Mouse (Mus musculus) hindbrain, postnatal 0 days (tissue): ENCODE measurements around the gene Ttc39b. TPM values are rescaled to one million over a fixed set of nuclear protein-coding genes. Genes with fewer than 3 reads are reported as not detected.
A peak's percentile ranks its signal among the peaks of the same experiment; 100 is the strongest.

ENCODE experiments used
- ATAC-seq: fragments of 200-750 bp; cut with Nextera tagmentation; 2 replicates; pipeline ENCODE4 v1.8.0; 2017; ENCODE audit warnings: mild to moderate bottlenecking, moderate TSS enrichment, moderate library complexity
- DNase-seq: peaks from one replicate; pipeline ENCODE4 v3.0.0-alpha.2; 2015; ENCODE audit warnings: low spot score
- H3K27ac ChIP-seq: fragments of 300-500 bp; sonication (generic); 2 replicates; pipeline ENCODE4 v1.5.1; 2014; ENCODE audit warnings: mild to moderate bottlenecking
- H3K27me3 ChIP-seq: fragments of 300-500 bp; sonication (generic); 2 replicates; pipeline ENCODE4 v1.6.1; 2014; ENCODE audit warnings: low read length, mixed read lengths; ENCODE audit not compliant: insufficient read depth
- H3K36me3 ChIP-seq: fragments of 300-500 bp; sonication (generic); 2 replicates; pipeline ENCODE4 v1.6.1; 2014; ENCODE audit warnings: low read length, mixed read lengths; ENCODE audit not compliant: insufficient read depth
- H3K4me1 ChIP-seq: fragments of 300-500 bp; sonication (generic); 2 replicates; pipeline ENCODE4 v1.6.1; 2014; ENCODE audit warnings: antibody characterized with exemption, low read length, mixed read lengths; ENCODE audit not compliant: insufficient read depth
- H3K4me2 ChIP-seq: fragments of 300-500 bp; sonication (generic); 2 replicates; pipeline ENCODE4 v1.6.1; 2014; ENCODE audit warnings: low read depth, mild to moderate bottlenecking, low read length, moderate library complexity, mixed read lengths
- H3K4me3 ChIP-seq: fragments of 300-500 bp; sonication (generic); 2 replicates; pipeline ENCODE4 v1.5.1; 2014; ENCODE audit warnings: low read length
- H3K9ac ChIP-seq: fragments of 300-500 bp; sonication (generic); replicated peaks from 2 replicates; pipeline ENCODE4 v1.6.1; 2014; ENCODE audit warnings: mild to moderate bottlenecking, low read length, moderate library complexity, mixed read lengths
- H3K9me3 ChIP-seq: fragments of 300-500 bp; sonication (generic); 2 replicates; pipeline ENCODE4 v1.6.1; 2016; ENCODE audit warnings: low read length, mixed read lengths
- CTCF ChIP-seq: IDR thresholded peaks from 2 replicates; pipeline ENCODE4 v1.5.1; 2016; ENCODE audit warnings: antibody characterized with exemption, control low read depth, low read depth
- WGBS: fragments of 180-500 bp; shearing (Covaris S2); extraction: QIAGEN DNeasy Blood & Tissue Kit; methylation state at CpG from one replicate; pipeline ENCODE4 v1.1.7; 2014; 5-methylcytosine and 5-hydroxymethylcytosine counted together
- polyA plus RNA-seq: library from polyadenylated mRNA; unstranded; fragments of >200 nt; fragmentation: Nextera tagmentation; extraction: Ambion mirVana; gene quantifications from 2 replicates; pipeline ENCODE4 v1.2.1, GENCODE M21; 2015
- total RNA-seq: library from RNA; depleted of rRNA; stranded (reverse); fragments of >200 nt; gene quantifications from 2 replicates; pipeline ENCODE4 v1.2.3, GENCODE M21; 2014

Gene Ttc39b
- total and polyA plus RNA-seq, 2 experiments from 2014 or later = 8.6 to 16.0 TPM

DNA sequence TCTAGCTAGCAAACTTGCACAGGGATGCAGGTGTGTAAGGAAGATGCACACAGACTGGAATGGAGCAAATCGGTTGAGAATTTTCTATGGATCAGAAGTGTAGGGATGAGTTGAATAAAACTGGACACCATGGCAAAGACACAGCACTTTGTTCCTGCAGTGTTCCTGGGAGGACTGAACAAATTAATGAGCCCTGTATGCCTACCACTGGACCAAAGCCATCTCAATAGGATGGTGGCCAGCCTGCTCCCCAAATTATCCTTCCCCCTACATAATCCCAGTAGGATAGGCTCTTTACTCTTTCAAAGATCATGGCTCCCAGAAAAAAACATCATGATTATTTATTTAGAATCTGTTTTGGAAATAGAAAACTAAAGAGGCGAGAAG, 117.6 kb downstream of the Ttc39b start:
- no peaks in the 10 kb centered on the region for H3K27me3 ChIP-seq
- H3K9me3 ChIP-seq = no peaks in the 10 kb centered on the region
- peak overlapping the region; percentile 80 for H3K27ac ChIP-seq
- H3K36me3 ChIP-seq = no peaks in the 10 kb centered on the region
- no peak for DNase-seq
- no peak overlapping the region for H3K9ac ChIP-seq
- H3K4me2 ChIP-seq = no peak overlapping the region
- no peak for ATAC-seq
- H3K4me1 ChIP-seq = no peaks in the 10 kb centered on the region
- H3K4me3 ChIP-seq = no peak overlapping the region
- TF ChIP-seq CTCF = no peak
- 64% methylated on average over 2 of the region's 2 CpGs for WGBS

DNA sequence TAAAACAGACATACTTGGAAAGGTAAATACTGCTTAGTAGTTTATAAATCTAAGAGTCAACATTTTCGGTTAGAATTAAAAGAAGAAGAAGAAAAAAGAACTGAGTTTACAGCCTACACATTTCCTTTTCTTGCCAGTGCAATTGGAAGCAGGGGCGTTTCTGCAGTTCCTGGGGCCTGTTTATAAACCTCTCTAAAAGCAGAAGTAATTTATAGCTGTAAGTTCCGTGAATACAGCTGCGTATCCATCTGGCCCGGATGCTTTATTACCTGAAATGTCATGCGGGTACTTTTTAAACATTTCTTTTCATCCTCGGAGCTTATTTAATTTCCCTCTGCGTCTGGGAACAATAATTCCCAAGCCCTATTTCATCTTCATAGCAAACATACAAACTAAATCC, 124.7 kb downstream of the Ttc39b start:
- 84% methylated on average over 8 of the region's 8 CpGs for WGBS
- H3K4me3 ChIP-seq = no peak overlapping the region
- H3K27me3 ChIP-seq = no peaks in the 10 kb centered on the region
- TF ChIP-seq CTCF = no peak
- ATAC-seq (no peak), DNase-seq (no peak)
- no peaks in the 10 kb centered on the region for H3K9me3 ChIP-seq
- H3K9ac ChIP-seq = no peak overlapping the region
- H3K27ac ChIP-seq = no peak overlapping the region
- H3K4me2 ChIP-seq = no peak overlapping the region
- no peaks in the 10 kb centered on the region for H3K36me3 ChIP-seq
- H3K4me1 ChIP-seq = no peaks in the 10 kb centered on the region

GRCm38 (mm10) chr4:83198123-83198522, 125.9 kb downstream of the Ttc39b start:
- DNase-seq (no peak), ATAC-seq (no peak)
- no peak overlapping the region for H3K4me3 ChIP-seq
- H3K9ac ChIP-seq = no peak overlapping the region
- WGBS = 85% methylated on average over 3 of the region's 3 CpGs
- H3K36me3 ChIP-seq = no peaks in the 10 kb centered on the region
- no peak for TF ChIP-seq CTCF
- no peaks in the 10 kb centered on the region for H3K4me1 ChIP-seq
- no peaks in the 10 kb centered on the region for H3K9me3 ChIP-seq
- no peak overlapping the region for H3K4me2 ChIP-seq
- H3K27me3 ChIP-seq = no peaks in the 10 kb centered on the region
- H3K27ac ChIP-seq = no peak overlapping the region

- Histone ChIP-seq H3K27me3 (no peaks in the 10 kb centered on the region), H3K9me3 (no peaks in the 10 kb centered on the region), H3K27ac (no peak overlapping the region), H3K9ac (no peak overlapping the region), H3K36me3 (no peaks in the 10 kb centered on the region), H3K4me2 (no peak overlapping the region), H3K4me1 (no peaks in the 10 kb centered on the region), H3K4me3 (no peak overlapping the region)
- no peak for ATAC-seq
- 83% methylated on average over 2 of the region's 2 CpGs for WGBS
- no peak for TF ChIP-seq CTCF
- no peak for DNase-seq
Measured at GRCm38 (mm10) chr4:83189736-83190135, 134.3 kb downstream of the Ttc39b start.

GRCm38 (mm10) chr4:83187324-83187723, 136.7 kb downstream of the Ttc39b start:
- H3K4me1 ChIP-seq = no peaks in the 10 kb centered on the region
- no peak overlapping the region for H3K27ac ChIP-seq
- no peak overlapping the region for H3K9ac ChIP-seq
- H3K36me3 ChIP-seq = no peaks in the 10 kb centered on the region
- TF ChIP-seq CTCF = no peak
- no peaks in the 10 kb centered on the region for H3K27me3 ChIP-seq
- no peak overlapping the region for H3K4me3 ChIP-seq
- WGBS = 80% methylated on average over 1 of the region's 1 CpGs
- H3K9me3 ChIP-seq = no peaks in the 10 kb centered on the region
- no peak for DNase-seq
- ATAC-seq = no peak
- no peak overlapping the region for H3K4me2 ChIP-seq

DNA sequence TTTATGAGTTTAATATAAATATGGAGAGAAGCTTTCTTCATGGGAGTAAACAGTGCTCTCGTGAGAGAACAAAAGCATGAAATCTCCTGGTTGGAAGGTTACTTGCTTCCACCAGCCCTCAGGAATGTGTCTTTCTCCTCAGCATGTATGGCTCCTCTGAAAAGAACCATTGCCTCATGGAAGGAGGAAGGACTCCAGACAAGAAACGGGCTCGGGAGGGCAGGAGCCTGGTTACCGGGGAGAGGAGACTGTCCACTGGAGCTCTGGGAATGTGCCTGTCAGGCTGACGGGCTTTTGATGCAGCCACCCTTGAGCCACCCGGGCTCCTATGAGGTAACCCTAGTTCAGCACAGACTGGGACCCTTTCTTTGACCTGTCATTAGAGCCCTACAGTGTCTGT, 137.6 kb downstream of the Ttc39b start:
- no peaks in the 10 kb centered on the region for H3K9me3 ChIP-seq
- H3K36me3 ChIP-seq = no peaks in the 10 kb centered on the region
- no peak for ATAC-seq
- H3K4me1 ChIP-seq = no peaks in the 10 kb centered on the region
- no peak for DNase-seq
- WGBS = 20% methylated on average over 6 of the region's 6 CpGs
- H3K4me3 ChIP-seq = no peak overlapping the region
- H3K27me3 ChIP-seq = no peaks in the 10 kb centered on the region
- H3K4me2 ChIP-seq = no peak overlapping the region
- no peak overlapping the region for H3K9ac ChIP-seq
- no peak overlapping the region for H3K27ac ChIP-seq
- TF ChIP-seq CTCF = no peak

DNA sequence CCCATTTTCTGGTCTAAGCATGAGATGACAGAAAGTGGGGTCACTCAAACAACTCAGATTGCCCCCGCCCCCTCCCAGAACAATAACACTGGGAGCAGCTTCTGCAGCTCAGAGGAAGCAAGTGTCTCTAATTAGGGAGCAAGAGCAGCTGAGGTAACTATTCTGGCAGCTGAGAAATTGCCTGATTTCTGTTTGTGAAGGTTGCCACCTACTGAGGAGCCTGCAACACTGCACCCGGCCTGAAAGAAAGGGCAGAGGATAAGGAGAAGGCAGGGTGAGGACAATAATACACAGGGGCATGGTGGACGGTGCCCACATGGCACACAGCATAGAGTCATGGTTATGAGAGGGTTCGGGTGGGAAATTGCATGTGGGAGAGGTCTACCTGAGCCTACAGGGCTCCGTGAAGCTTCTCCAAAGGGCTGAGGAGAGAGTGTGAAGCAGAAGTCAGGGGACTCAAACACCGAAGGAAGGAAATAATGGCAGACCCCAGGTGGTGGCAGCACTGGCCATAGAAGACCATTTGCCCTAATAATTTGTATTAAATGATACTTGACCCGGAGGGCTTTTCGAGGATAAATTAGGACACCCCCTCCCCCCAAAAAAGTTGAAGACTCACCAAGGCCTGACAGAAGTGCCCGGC, 140.6 kb downstream of the Ttc39b start:
- H3K27ac ChIP-seq = no peak overlapping the region
- ATAC-seq (peak; percentile 90), DNase-seq (peak; percentile 92)
- H3K4me2 ChIP-seq = no peak overlapping the region
- H3K36me3 ChIP-seq = no peaks in the 10 kb centered on the region
- no peak overlapping the region for H3K9ac ChIP-seq
- 31% methylated on average over 9 of the region's 9 CpGs for WGBS
- no peaks in the 10 kb centered on the region for H3K27me3 ChIP-seq
- H3K9me3 ChIP-seq = no peaks in the 10 kb centered on the region
- H3K4me3 ChIP-seq = no peak overlapping the region
- TF ChIP-seq CTCF = peak; percentile 93
- no peaks in the 10 kb centered on the region for H3K4me1 ChIP-seq
